8 mouse cellular contexts compared by ENCODE assay signal in the genomic region with DNA sequence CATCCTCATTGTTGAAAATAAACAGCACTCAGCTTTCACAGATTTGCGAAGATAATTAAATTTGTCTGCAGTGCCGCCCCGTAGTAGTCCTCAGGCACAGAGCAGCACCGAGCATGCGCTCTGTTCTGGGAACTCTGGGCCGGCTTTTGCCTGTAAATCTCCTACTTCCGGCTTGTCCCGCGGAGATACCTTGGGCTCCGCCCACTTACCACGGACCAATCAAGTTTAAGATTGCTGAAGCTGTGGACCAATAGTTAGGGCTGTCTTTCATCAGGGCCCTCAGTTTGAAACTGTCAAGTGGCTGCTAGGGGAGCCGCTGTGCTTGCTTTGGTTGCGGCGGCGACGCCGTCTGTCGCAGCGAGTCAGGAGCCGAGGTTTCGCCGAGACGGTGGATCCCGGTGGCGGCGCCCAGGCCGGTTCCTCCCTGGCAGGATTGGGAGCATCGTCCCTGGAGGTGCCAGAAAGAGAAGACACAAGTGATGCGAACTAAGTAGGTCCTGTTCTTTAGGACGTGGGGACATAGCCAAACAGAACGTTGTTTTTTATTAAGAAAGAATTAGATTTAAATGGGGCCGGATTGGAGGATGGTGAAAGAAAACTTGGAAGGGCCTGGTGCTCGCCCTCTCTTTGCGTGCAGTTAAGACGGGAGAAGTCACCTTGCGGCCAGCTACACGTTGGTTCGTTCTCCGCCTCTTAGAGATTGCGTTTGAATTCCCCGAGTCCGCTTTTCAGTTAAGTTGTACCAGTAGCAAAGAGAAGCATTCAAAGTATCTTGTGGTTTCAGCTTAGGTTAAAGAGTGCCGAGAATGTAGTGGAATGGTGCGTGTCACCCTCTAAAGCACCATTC. TPM values are rescaled to one million over a fixed set of nuclear protein-coding genes. Genes with fewer than 3 reads are reported as not detected.
DNase-seq lines count a peak whose midpoint lies in the region; ATAC-seq and TF ChIP-seq lines count a peak whose summit lies in the region.

A gene (plus strand): TSS at position 253 of the 847 bp plus-strand sequence.

- H3K9ac ChIP-seq in heart, embryonic 11.5 days (ENCODE audit: low read depth, low read length) = peak within 1 kb of the TSS; percentile 82
- peak within 1 kb of the TSS; percentile 80 for H3K9ac ChIP-seq in kidney, embryonic 16.5 days (replicated peaks; ENCODE audit: low read length)
- peak within 1 kb of the TSS; percentile 89 for H3K9ac ChIP-seq in liver, adult 2 months (ENCODE audit: low read depth, low read length)

- peak; percentile 99 for ATAC-seq in heart, embryonic 11.5 days (replicated peaks; ENCODE audit: insufficient number of reproducible peaks, low FRiP score, low TSS enrichment)
- peak; percentile 100 for ATAC-seq in kidney, embryonic 16.5 days (ENCODE audit: low FRiP score, low TSS enrichment)

- WGBS in heart, embryonic 11.5 days (ENCODE audit: insufficient replicate concordance) = under 1% methylated on average over 44 of the region's 44 CpGs
- under 1% methylated on average over 44 of the region's 44 CpGs for WGBS in kidney, embryonic 16.5 days
- under 1% methylated on average over 44 of the region's 44 CpGs for WGBS in liver, adult 2 months

- peak within 1 kb of the TSS; percentile 92 for H3K4me3 ChIP-seq in C2C12 (ENCODE audit: insufficient read depth, poor library complexity, severe bottlenecking)
- H3K4me3 ChIP-seq in erythroblast, embryonic 14.5 days (replicated peaks) = peak within 1 kb of the TSS; percentile 72
- peak within 1 kb of the TSS; percentile 75 for H3K4me3 ChIP-seq in heart, embryonic 11.5 days (ENCODE audit: low read depth, low read length)
- H3K4me3 ChIP-seq in kidney, embryonic 16.5 days (ENCODE audit: low read length) = peak within 1 kb of the TSS; percentile 81
- H3K4me3 ChIP-seq in liver, adult 2 months (ENCODE audit: insufficient read depth, low read depth, low read length) = peak within 1 kb of the TSS; percentile 96
- peak within 1 kb of the TSS; percentile 55 for H3K4me3 ChIP-seq in myocyte

- H3K27ac ChIP-seq in heart, embryonic 11.5 days (ENCODE audit: low read depth, low read length) = peak within 1 kb of the TSS; percentile 29; the same call in 1 of the 2 replicates
- peak within 1 kb of the TSS; percentile 66; the same call in 1 of the 2 replicates for H3K27ac ChIP-seq in kidney, embryonic 16.5 days (ENCODE audit: low read length)
- peak within 1 kb of the TSS; percentile 56 for H3K27ac ChIP-seq in liver, adult 2 months (replicated peaks; ENCODE audit: insufficient read depth, low read depth, low read length)

- H3K4me1 ChIP-seq in erythroblast, embryonic 14.5 days (ENCODE audit: control insufficient read depth) = peaks cover 22% of the 10 kb centered on the region
- H3K4me1 ChIP-seq in heart, embryonic 11.5 days (ENCODE audit: control insufficient read depth, insufficient read depth, low read length) = peaks cover 10% of the 10 kb centered on the region; the same call in 1 of the 2 replicates
- peaks cover 10% of the 10 kb centered on the region for H3K4me1 ChIP-seq in kidney, embryonic 16.5 days (ENCODE audit: insufficient read depth, low read length)
- peaks cover 2% of the 10 kb centered on the region; the same call in 1 of the 2 replicates for H3K4me1 ChIP-seq in liver, adult 2 months (ENCODE audit: control insufficient read depth, insufficient read depth, low read length)

- H3K36me3 ChIP-seq in C2C12 (ENCODE audit: control insufficient read depth, insufficient read depth) = peaks cover 31% of the 10 kb centered on the region
- peaks cover 36% of the 10 kb centered on the region for H3K36me3 ChIP-seq in erythroblast, embryonic 14.5 days (ENCODE audit: control insufficient read depth)
- 0 out of 2 replicates have a peak, but pooled peaks cover 3% of the 10 kb centered on the region for H3K36me3 ChIP-seq in heart, embryonic 11.5 days (ENCODE audit: control insufficient read depth, insufficient read depth, low read length)
- peaks cover 21% of the 10 kb centered on the region for H3K36me3 ChIP-seq in kidney, embryonic 16.5 days (ENCODE audit: insufficient read depth, low read length)
- peaks cover 26% of the 10 kb centered on the region for H3K36me3 ChIP-seq in liver, adult 2 months (ENCODE audit: control insufficient read depth, insufficient read depth, low read length)
- peaks cover 27% of the 10 kb centered on the region for H3K36me3 ChIP-seq in myocyte (ENCODE audit: control insufficient read depth, insufficient read depth)
- peaks cover 2% of the 10 kb centered on the region; the same call in 1 of the 2 replicates for H3K36me3 ChIP-seq in splenic B cell, adult 2 months (ENCODE audit: control insufficient read depth, insufficient read depth, low read length, poor library complexity, severe bottlenecking)

- TF ChIP-seq POLR2A in brain, embryonic 14.5 days (IDR thresholded peaks at IDR 0.05; ENCODE audit: borderline replicate concordance, extremely low read depth, insufficient read depth, insufficient read length, poor library complexity, severe bottlenecking) = peak; percentile 45; the same call in 1 of the 2 replicates
- 0 out of 2 replicates have a peak, but pooled peaks have one; percentile 21 for TF ChIP-seq POLR2A in liver, adult 2 months (IDR thresholded peaks at IDR 0.05; ENCODE audit: extremely low read depth, insufficient read depth, low read length)
- TF ChIP-seq POLR2A in myocyte (IDR thresholded peaks at IDR 0.05; ENCODE audit: insufficient read length, low read depth) = peak; percentile 68

- H3ac ChIP-seq in C2C12 (ENCODE audit: control insufficient read depth, insufficient read length, low read depth) (peak within 1 kb of the TSS; percentile 80), myocyte (ENCODE audit: control insufficient read depth, insufficient read length) (peak within 1 kb of the TSS; percentile 66)

- no peak for TF ChIP-seq CTCF in C2C12 (IDR thresholded peaks at IDR 0.05; ENCODE audit: control insufficient read depth, insufficient read depth, insufficient read length)
- TF ChIP-seq CTCF in brain, embryonic 14.5 days (IDR thresholded peaks at IDR 0.05; ENCODE audit: borderline replicate concordance, extremely low read depth, insufficient read depth, insufficient read length) = no peak
- no peak for TF ChIP-seq CTCF in liver, adult 2 months (IDR thresholded peaks at IDR 0.05; ENCODE audit: low read depth, low read length)

- H3K4me2 ChIP-seq in heart, embryonic 11.5 days = peak within 1 kb of the TSS; percentile 84
- peak within 1 kb of the TSS; percentile 84 for H3K4me2 ChIP-seq in kidney, embryonic 16.5 days (replicated peaks; ENCODE audit: low read depth, low read length)
- peak within 1 kb of the TSS; percentile 91 for H3K4me2 ChIP-seq in myocyte (ENCODE audit: low read depth)

- H3K79me3 ChIP-seq in C2C12 (ENCODE audit: low read depth) = peaks cover 16% of the 10 kb centered on the region

- DNase-seq in brain, embryonic 14.5 days (ENCODE audit: low read depth) = peak; percentile 99
- peak; percentile 96 for DNase-seq in liver, adult 2 months (ENCODE audit: extremely low read depth, low read depth, low spot score)
- peak; percentile 98 for DNase-seq in splenic B cell, adult 2 months (ENCODE audit: low read depth, low spot score)

- peaks cover 21% of the 10 kb centered on the region for H3K79me2 ChIP-seq in C2C12 (ENCODE audit: control insufficient read depth, insufficient read depth)
- no peaks in the 10 kb centered on the region for H3K79me2 ChIP-seq in liver, adult 2 months (ENCODE audit: control insufficient read depth, insufficient read depth, low read length)
- H3K79me2 ChIP-seq in myocyte (ENCODE audit: control insufficient read depth, insufficient read depth) = peaks cover 17% of the 10 kb centered on the region

- H3K9me3 ChIP-seq in erythroblast, embryonic 14.5 days (ENCODE audit: control insufficient read depth, low read length) = peaks cover 8% of the 10 kb centered on the region; the same call in 1 of the 2 replicates
- H3K9me3 ChIP-seq in heart, embryonic 11.5 days (replicated peaks; ENCODE audit: control insufficient read depth, low read length) = no peaks in the 10 kb centered on the region
- H3K9me3 ChIP-seq in kidney, embryonic 16.5 days (ENCODE audit: low read length) = no peaks in the 10 kb centered on the region

- H3K27me3 ChIP-seq in C2C12 (ENCODE audit: control insufficient read depth, insufficient read depth, insufficient read length) = no peaks in the 10 kb centered on the region
- no peaks in the 10 kb centered on the region for H3K27me3 ChIP-seq in erythroblast, embryonic 14.5 days (ENCODE audit: control insufficient read depth)
- no peaks in the 10 kb centered on the region for H3K27me3 ChIP-seq in heart, embryonic 11.5 days (ENCODE audit: control insufficient read depth, insufficient read depth, low read length)
- no peaks in the 10 kb centered on the region for H3K27me3 ChIP-seq in kidney, embryonic 16.5 days (ENCODE audit: insufficient read depth, low read length)
- H3K27me3 ChIP-seq in liver, adult 2 months (ENCODE audit: control insufficient read depth, insufficient read depth, low read length) = no peaks in the 10 kb centered on the region
- H3K27me3 ChIP-seq in myocyte (ENCODE audit: control insufficient read depth, insufficient read depth, insufficient read length) = no peaks in the 10 kb centered on the region
- H3K27me3 ChIP-seq in splenic B cell, adult 2 months (ENCODE audit: control insufficient read depth, insufficient read depth, low read length, poor library complexity, severe bottlenecking) = no peaks in the 10 kb centered on the region

TF ChIP-seq in C2C12, 6 proteins besides CTCF, POLR2A, EP300 and RAD21:
- no peak for TF ChIP-seq MYOD1 (IDR thresholded peaks at IDR 0.05; ENCODE audit: control insufficient read depth, insufficient read length, low read depth)
- TF ChIP-seq USF1 (IDR thresholded peaks at IDR 0.05; ENCODE audit: low read depth) = no peak
- no peak for TF ChIP-seq FOSL1 (IDR thresholded peaks at IDR 0.05; ENCODE audit: insufficient read depth, low read length, poor library complexity, severe bottlenecking)
- no peak for TF ChIP-seq MAX (IDR thresholded peaks at IDR 0.05)

TF ChIP-seq in myocyte, 11 proteins besides CTCF, POLR2A, EP300 and RAD21 (continues in another document):
- peak; percentile 69 for TF ChIP-seq E2F4 (IDR thresholded peaks at IDR 0.05; ENCODE audit: insufficient read depth)
- no peak for TF ChIP-seq CEBPB (IDR thresholded peaks at IDR 0.05; ENCODE audit: insufficient read depth, poor library complexity, severe bottlenecking)
- TF ChIP-seq POLR2AphosphoS2 (IDR thresholded peaks at IDR 0.05; ENCODE audit: insufficient read length, low read depth) = peak; percentile 59
- TF ChIP-seq TCF12 (IDR thresholded peaks at IDR 0.05; ENCODE audit: insufficient read depth, poor library complexity, severe bottlenecking) = no peak
- no peak for TF ChIP-seq SRF (IDR thresholded peaks at IDR 0.05; ENCODE audit: control insufficient read depth, insufficient read length, low read depth)

RNA-seq across cellular contexts. Expression of the gene that starts here (rescaled TPM):
- 7.3 TPM for polyA plus RNA-seq in C2C12 (2012; fragmentation: generic; extraction: Trizol)
- 17.2 and 19.8 TPM in 2 replicates for polyA plus RNA-seq in brain, embryonic 14.5 days (2012; rRNA removed)
- polyA plus RNA-seq in erythroblast, embryonic 14.5 days (2012) = 0.45 and 0.95 TPM in 2 replicates
- 13.0 and 13.5 TPM in 2 replicates for polyA plus RNA-seq in heart, embryonic 11.5 days (2014; fragmentation: Nextera tagmentation; extraction: Ambion mirVana)
- polyA plus RNA-seq in kidney, embryonic 16.5 days (2015; fragmentation: Nextera tagmentation; extraction: Ambion mirVana) = 14.5 and 14.8 TPM in 2 replicates
- total RNA-seq in liver, adult 2 months (2014; rRNA removed) = 3.8 and 5.3 TPM in 2 replicates
- polyA plus RNA-seq in liver, adult 2 months (2012; rRNA removed) = 1.6 and 1.9 TPM in 2 replicates
- polyA plus RNA-seq in myocyte (2012; fragmentation: generic; extraction: Trizol) = 6.1 TPM

Comparison
In these comparisons a context has a peak if more than half of its experiments do, and no peak if none do; other contexts are left out.
1. Peak in every context shown above with its lines: DNase-seq, ATAC-seq, H3K4me3 ChIP-seq and H3K27ac ChIP-seq.